Mouse (Mus musculus) layer of hippocampus, adult 11-12 months (tissue): ENCODE results near the gene Gm7980.
"Not testable (repeated sequence)": the region's sequence is repeated elsewhere in the genome, so short reads cannot be mapped to it uniquely, and the experiment has no call there.

Experiments
- DNase-seq: peaks from one replicate; pipeline ENCODE4 v3.0.0; 2022; ENCODE audit warnings: low spot score

Gm7980 gene

GRCm38 (mm10) chr14:41907190-41907589 lies at the start of gene Gm7980:
Gene Gm7980, minus strand, starts transcription at chr14:41907290.
- DNase-seq: not testable (repeated sequence)

- not testable (repeated sequence) for DNase-seq
These were observed 36.6 kb upstream of the Gm7980 start, which contains the start of gene 1700024B05Rik for GRCm38 (mm10) chr14:41943695-41944094. Gene 1700024B05Rik, plus strand, starts transcription at chr14:41943995.

GRCm38 (mm10) chr14:41924649-41925048 lies 17.6 kb upstream of the Gm7980 start, which contains the start of gene 1700049E17Rik1:
Gene 1700049E17Rik1, plus strand, starts transcription at chr14:41924949.
- DNase-seq: not testable (repeated sequence)
